In the genomic region with DNA sequence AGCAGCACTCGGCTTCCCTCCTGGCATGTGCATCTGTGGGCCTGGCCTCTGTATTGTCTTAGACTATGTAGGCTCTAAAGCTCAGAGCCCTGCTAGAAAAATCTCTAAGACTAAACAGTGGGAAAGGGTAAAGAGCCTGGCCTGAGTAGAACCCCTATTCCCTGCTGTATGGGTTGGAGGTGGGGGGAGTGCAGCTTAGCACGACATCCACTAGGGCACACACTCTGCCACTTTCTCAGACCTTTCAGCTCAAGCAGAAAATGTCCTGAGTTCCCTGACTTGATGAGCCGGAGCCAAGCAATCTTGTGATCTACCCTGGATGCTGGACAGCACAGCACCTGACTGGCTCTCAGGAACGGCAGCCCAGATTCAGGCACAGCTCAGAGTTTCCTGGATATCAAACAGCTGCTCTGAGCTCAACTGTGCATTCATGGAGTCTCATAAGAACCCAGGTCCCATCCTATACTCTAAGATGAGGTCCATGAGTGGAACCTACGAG, we compare ENCODE assay signal across 23 mouse cellular contexts. TPM values are rescaled to one million over a fixed set of nuclear protein-coding genes. Genes with fewer than 3 reads are reported as not detected.
DNase-seq lines count a peak whose midpoint lies in the region; ATAC-seq and TF ChIP-seq lines count a peak whose summit lies in the region.
"Had no signal": no experiment of that assay in that cellular context is flagged by ENCODE, and none has a peak within 500 bp of the region (broad histone marks: within the 10 kb centered on the region; RNA-seq: fewer than 3 reads in every experiment).

No protein-coding gene starts in this region.

- H3K4me2 ChIP-seq in forebrain, postnatal 0 days (ENCODE audit: low read depth) = no peak overlapping the region
- no peak overlapping the region for H3K4me2 ChIP-seq in hindbrain, postnatal 0 days (ENCODE audit: low read depth, low read length)
- H3K4me2 ChIP-seq in hindbrain, embryonic 13.5 days = no peak overlapping the region
- H3K4me2 ChIP-seq in midbrain, postnatal 0 days (ENCODE audit: low read depth, low read length, poor library complexity, severe bottlenecking) = no peak overlapping the region
- no peak overlapping the region for H3K4me2 ChIP-seq in midbrain, embryonic 15.5 days
- H3K4me2 ChIP-seq: heart, embryonic 13.5 days; midbrain, embryonic 11.5 days; neural tube, embryonic 12.5 days had no signal

- H3K4me3 ChIP-seq in forebrain, embryonic 10.5 days = no peak overlapping the region
- no peak overlapping the region for H3K4me3 ChIP-seq in forebrain, postnatal 0 days (ENCODE audit: low read depth, low read length)
- no peak overlapping the region for H3K4me3 ChIP-seq in hindbrain, postnatal 0 days (ENCODE audit: low read length)
- H3K4me3 ChIP-seq in hindbrain, embryonic 13.5 days = no peak overlapping the region
- H3K4me3 ChIP-seq in midbrain, postnatal 0 days (ENCODE audit: low read depth, low read length) = no peak overlapping the region
- no peak overlapping the region for H3K4me3 ChIP-seq in midbrain, embryonic 15.5 days
- H3K4me3 ChIP-seq: heart, embryonic 13.5 days; neural tube, embryonic 12.5 days had no signal

- no peaks in the 10 kb centered on the region for H3K9me3 ChIP-seq in forebrain, embryonic 10.5 days
- no peaks in the 10 kb centered on the region for H3K9me3 ChIP-seq in forebrain, postnatal 0 days (ENCODE audit: low read length)
- H3K9me3 ChIP-seq in hindbrain, postnatal 0 days (ENCODE audit: low read length) = no peaks in the 10 kb centered on the region
- no peaks in the 10 kb centered on the region for H3K9me3 ChIP-seq in hindbrain, embryonic 13.5 days
- no peaks in the 10 kb centered on the region for H3K9me3 ChIP-seq in midbrain, postnatal 0 days (ENCODE audit: low read length)
- no peaks in the 10 kb centered on the region for H3K9me3 ChIP-seq in midbrain, embryonic 15.5 days
- H3K9me3 ChIP-seq: heart, embryonic 13.5 days; neural tube, embryonic 12.5 days had no signal

- no peak overlapping the region for H3K9ac ChIP-seq in forebrain, postnatal 0 days
- H3K9ac ChIP-seq in hindbrain, postnatal 0 days (replicated peaks; ENCODE audit: low read length) = no peak overlapping the region
- H3K9ac ChIP-seq in hindbrain, embryonic 13.5 days = no peak overlapping the region
- 0 out of 2 replicates have a peak overlapping the region, but pooled peaks have one; percentile 8 for H3K9ac ChIP-seq in midbrain, postnatal 0 days (replicated peaks; ENCODE audit: low read length, poor library complexity, severe bottlenecking)
- no peak overlapping the region for H3K9ac ChIP-seq in midbrain, embryonic 15.5 days
- H3K9ac ChIP-seq: heart, embryonic 13.5 days; neural tube, embryonic 12.5 days had no signal

- DNase-seq in forebrain, embryonic 10.5 days (ENCODE audit: extremely low spot score, low spot score) = no peak
- no peak for DNase-seq in forebrain, postnatal 0 days
- DNase-seq in hindbrain, postnatal 0 days (ENCODE audit: low spot score) = no peak
- no peak for DNase-seq in midbrain, postnatal 0 days (ENCODE audit: low spot score)
- DNase-seq in frontal cortex, adult 2 months (ENCODE audit: extremely low spot score in 1 of 2, low spot score in 1 of 2) = no peak
- no peak for DNase-seq in thymus, adult 18-20 months
- DNase-seq: adrenal gland, postnatal 25 days; cerebellum, adult 11 months; cerebellum, postnatal 14 days; embryo, embryonic 11 days; heart, postnatal 36 days; liver; right cerebral cortex, adult 18-20 months; spleen, adult 18-20 months; thymus, postnatal 36 days had no signal

- H3K27me3 ChIP-seq in forebrain, embryonic 10.5 days (ENCODE audit: poor library complexity, severe bottlenecking) = no peaks in the 10 kb centered on the region
- H3K27me3 ChIP-seq in forebrain, postnatal 0 days (ENCODE audit: insufficient read depth, low read length) = no peaks in the 10 kb centered on the region
- no peaks in the 10 kb centered on the region for H3K27me3 ChIP-seq in hindbrain, postnatal 0 days (ENCODE audit: insufficient read depth, low read length)
- no peaks in the 10 kb centered on the region for H3K27me3 ChIP-seq in hindbrain, embryonic 13.5 days
- H3K27me3 ChIP-seq in midbrain, postnatal 0 days (ENCODE audit: insufficient read depth, low read length) = no peaks in the 10 kb centered on the region
- no peaks in the 10 kb centered on the region for H3K27me3 ChIP-seq in midbrain, embryonic 15.5 days (replicated peaks)
- H3K27me3 ChIP-seq: heart, embryonic 13.5 days; neural tube, embryonic 12.5 days; Patski had no signal

- H3K36me3 ChIP-seq in forebrain, embryonic 10.5 days (replicated peaks) = no peaks in the 10 kb centered on the region
- peaks cover 56% of the 10 kb centered on the region for H3K36me3 ChIP-seq in forebrain, postnatal 0 days (ENCODE audit: insufficient read depth)
- peaks cover 27% of the 10 kb centered on the region for H3K36me3 ChIP-seq in hindbrain, postnatal 0 days (ENCODE audit: insufficient read depth, low read length)
- H3K36me3 ChIP-seq in hindbrain, embryonic 13.5 days = peaks cover 52% of the 10 kb centered on the region
- peaks cover 37% of the 10 kb centered on the region for H3K36me3 ChIP-seq in midbrain, postnatal 0 days (ENCODE audit: insufficient read depth, low read length)
- peaks cover 9% of the 10 kb centered on the region; the same call in 1 of the 2 replicates for H3K36me3 ChIP-seq in midbrain, embryonic 15.5 days (replicated peaks)
- H3K36me3 ChIP-seq: heart, embryonic 13.5 days had no signal

- no peak for ATAC-seq in forebrain, postnatal 0 days
- no peak for ATAC-seq in hindbrain, postnatal 0 days
- ATAC-seq in hindbrain, embryonic 13.5 days (ENCODE audit: low FRiP score) = no peak
- ATAC-seq in midbrain, postnatal 0 days (ENCODE audit: low FRiP score) = no peak
- no peak for ATAC-seq in midbrain, embryonic 15.5 days (replicated peaks)
- ATAC-seq: forebrain, embryonic 16.5 days; lung, postnatal 0 days; Patski had no signal

- H3K4me1 ChIP-seq in forebrain, embryonic 10.5 days = peaks cover 18% of the 10 kb centered on the region
- no peaks in the 10 kb centered on the region for H3K4me1 ChIP-seq in forebrain, postnatal 0 days (ENCODE audit: insufficient read depth)
- no peaks in the 10 kb centered on the region for H3K4me1 ChIP-seq in hindbrain, postnatal 0 days (ENCODE audit: insufficient read depth, low read length)
- no peaks in the 10 kb centered on the region for H3K4me1 ChIP-seq in hindbrain, embryonic 13.5 days (replicated peaks)
- no peaks in the 10 kb centered on the region for H3K4me1 ChIP-seq in midbrain, postnatal 0 days (ENCODE audit: insufficient read depth, low read length)
- H3K4me1 ChIP-seq in midbrain, embryonic 15.5 days = no peaks in the 10 kb centered on the region
- H3K4me1 ChIP-seq: neural tube, embryonic 12.5 days had no signal

- no peak for TF ChIP-seq CTCF in forebrain, postnatal 0 days (IDR thresholded peaks at IDR 0.05; ENCODE audit: low read depth)
- peak; percentile 11; the same call in 1 of the 2 replicates for TF ChIP-seq CTCF in hindbrain, postnatal 0 days (IDR thresholded peaks at IDR 0.05; ENCODE audit: low read depth)
- TF ChIP-seq CTCF in midbrain, postnatal 0 days (IDR thresholded peaks at IDR 0.05) = no peak

- H3K27ac ChIP-seq in forebrain, embryonic 10.5 days = 0 out of 2 replicates have a peak overlapping the region, but pooled peaks have one; percentile 8
- H3K27ac ChIP-seq in forebrain, postnatal 0 days (ENCODE audit: low read depth, low read length) = no peak overlapping the region
- no peak overlapping the region for H3K27ac ChIP-seq in hindbrain, postnatal 0 days
- H3K27ac ChIP-seq in hindbrain, embryonic 13.5 days = no peak overlapping the region
- H3K27ac ChIP-seq in midbrain, postnatal 0 days (ENCODE audit: low read depth, low read length) = no peak overlapping the region
- no peak overlapping the region for H3K27ac ChIP-seq in midbrain, embryonic 15.5 days
- H3K27ac ChIP-seq: heart, embryonic 13.5 days; neural tube, embryonic 12.5 days had no signal

- 74% methylated on average over 5 of the region's 5 CpGs for WGBS in forebrain, embryonic 10.5 days
- 79% methylated on average over 5 of the region's 5 CpGs for WGBS in forebrain, postnatal 0 days
- 72% methylated on average over 5 of the region's 5 CpGs for WGBS in hindbrain, postnatal 0 days
- 84% methylated on average over 5 of the region's 5 CpGs for WGBS in hindbrain, embryonic 13.5 days
- 83% methylated on average over 5 of the region's 5 CpGs for WGBS in midbrain, postnatal 0 days
- 78% methylated on average over 5 of the region's 5 CpGs for WGBS in midbrain, embryonic 15.5 days

RNA-seq across cellular contexts. Expression of gene Garnl3, which starts 24.9 kb away (rescaled TPM):
- polyA plus RNA-seq in forebrain, embryonic 10.5 days (2016; fragmentation: Nextera tagmentation; extraction: Ambion mirVana) = 8.6 and 9.1 TPM in 2 replicates
- 114 and 139 TPM in 2 replicates for total RNA-seq in forebrain, postnatal 0 days (2014; rRNA removed)
- 43.7 and 49.8 TPM in 2 replicates for polyA plus RNA-seq in forebrain, postnatal 0 days (2015; fragmentation: Nextera tagmentation; extraction: Ambion mirVana)
- total RNA-seq in hindbrain, postnatal 0 days (2014; rRNA removed) = 96.9 and 105 TPM in 2 replicates
- 56.1 and 57.0 TPM in 2 replicates for polyA plus RNA-seq in hindbrain, postnatal 0 days (2015; fragmentation: Nextera tagmentation; extraction: Ambion mirVana)
- 36.6 and 39.4 TPM in 2 replicates for polyA plus RNA-seq in hindbrain, embryonic 13.5 days (2015; fragmentation: Nextera tagmentation; extraction: Ambion mirVana)
- total RNA-seq in midbrain, postnatal 0 days (2014; rRNA removed) = 134 and 176 TPM in 2 replicates
- polyA plus RNA-seq in midbrain, postnatal 0 days (2015; fragmentation: Nextera tagmentation; extraction: Ambion mirVana) = 77.1 and 77.7 TPM in 2 replicates
- polyA plus RNA-seq in midbrain, embryonic 15.5 days (2015; fragmentation: Nextera tagmentation; extraction: Ambion mirVana) = 53.2 and 61.1 TPM in 2 replicates
- 66.9 and 76.2 TPM in 2 replicates for polyA plus RNA-seq in frontal cortex, adult 2 months (2012; rRNA removed)

RNA-seq across cellular contexts. Expression of gene Angptl2, which starts 59.5 kb away (rescaled TPM):
- polyA plus RNA-seq in forebrain, embryonic 10.5 days (2016; fragmentation: Nextera tagmentation; extraction: Ambion mirVana) = 24.3 and 25.1 TPM in 2 replicates
- total RNA-seq in forebrain, postnatal 0 days (2014; rRNA removed) = 7.9 and 17.5 TPM in 2 replicates
- polyA plus RNA-seq in forebrain, postnatal 0 days (2015; fragmentation: Nextera tagmentation; extraction: Ambion mirVana) = 7.1 and 7.7 TPM in 2 replicates
- total RNA-seq in hindbrain, postnatal 0 days (2014; rRNA removed) = 16.3 and 22.0 TPM in 2 replicates
- 9.3 and 11.5 TPM in 2 replicates for polyA plus RNA-seq in hindbrain, postnatal 0 days (2015; fragmentation: Nextera tagmentation; extraction: Ambion mirVana)
- 16.9 and 17.9 TPM in 2 replicates for polyA plus RNA-seq in hindbrain, embryonic 13.5 days (2015; fragmentation: Nextera tagmentation; extraction: Ambion mirVana)
- 16.7 and 16.8 TPM in 2 replicates for total RNA-seq in midbrain, postnatal 0 days (2014; rRNA removed)
- polyA plus RNA-seq in midbrain, postnatal 0 days (2015; fragmentation: Nextera tagmentation; extraction: Ambion mirVana) = 9.8 TPM in 2 replicates
- 16.2 and 19.3 TPM in 2 replicates for polyA plus RNA-seq in midbrain, embryonic 15.5 days (2015; fragmentation: Nextera tagmentation; extraction: Ambion mirVana)
- 4.6 and 7.2 TPM in 2 replicates for polyA plus RNA-seq in frontal cortex, adult 2 months (2012; rRNA removed)
